Mouse (Mus musculus): ENCODE measurements around the gene Ccdc107. TPM values are rescaled to one million over a fixed set of nuclear protein-coding genes. Genes with fewer than 3 reads are reported as not detected.

Gene Ccdc107
- polyA plus RNA-seq, 1 experiment from 2014 or later = 73.6 TPM

DNA sequence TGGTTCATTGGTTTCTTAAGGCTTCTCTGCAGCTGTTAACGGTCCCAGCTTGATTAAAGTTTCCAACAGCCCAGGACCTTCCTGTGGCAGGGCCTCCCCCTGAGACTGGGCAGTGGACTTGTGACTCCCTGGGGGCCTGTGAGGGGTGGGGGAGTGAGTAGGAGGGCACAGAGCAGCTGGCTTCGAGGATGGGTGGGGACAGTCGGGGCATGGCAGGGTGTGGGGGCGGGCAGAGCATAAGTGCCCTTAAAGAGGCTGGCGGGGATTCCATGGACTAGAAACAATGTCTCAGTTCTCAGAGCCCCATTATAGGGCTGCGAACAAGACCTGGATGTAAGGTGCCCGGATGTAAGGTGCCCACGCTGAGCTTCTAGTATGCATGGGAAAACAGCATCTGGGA is 35.6 kb upstream of the Ccdc107 start:
- Histone ChIP-seq H3K9ac (ENCODE audit: low read depth, low read length) (no peak overlapping the region), H3K4me2 (no peak overlapping the region), H3K27ac (ENCODE audit: low read depth, low read length) (no peak overlapping the region), H3K4me1 (ENCODE audit: control insufficient read depth, insufficient read depth, low read length) (0 out of 2 replicates have a peak, but pooled peaks cover 5% of the 10 kb centered on the region), H3K36me3 (ENCODE audit: control insufficient read depth, insufficient read depth, low read length) (no peaks in the 10 kb centered on the region), H3K9me3 (replicated peaks; ENCODE audit: control insufficient read depth, low read length) (no peaks in the 10 kb centered on the region), H3K27me3 (ENCODE audit: control insufficient read depth, insufficient read depth, low read length) (peaks cover 36% of the 10 kb centered on the region), H3K4me3 (ENCODE audit: low read depth, low read length) (no peak overlapping the region)
- 15% methylated on average over 8 of the region's 8 CpGs for WGBS (ENCODE audit: insufficient replicate concordance)
- no peak for ATAC-seq (replicated peaks; ENCODE audit: insufficient number of reproducible peaks, low FRiP score, low TSS enrichment)

DNA sequence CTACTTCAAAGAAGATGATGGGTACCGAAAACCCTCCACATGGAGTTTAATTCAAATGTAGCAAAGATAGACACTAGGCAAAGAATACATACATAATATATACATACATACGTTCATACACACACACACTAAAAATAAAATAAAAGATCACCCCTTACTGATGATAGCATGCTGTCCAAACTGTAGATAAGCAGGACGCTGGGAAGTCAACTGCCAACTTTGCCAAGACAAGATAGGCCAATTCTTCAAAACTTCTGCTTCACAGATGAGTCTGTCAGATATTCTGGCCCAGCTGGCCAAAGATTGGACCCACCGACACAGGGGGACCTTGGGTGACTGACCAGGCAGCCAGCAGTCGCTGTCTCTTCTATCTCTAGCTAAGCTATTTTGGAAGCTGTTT is 29.6 kb upstream of the Ccdc107 start:
- no peak for ATAC-seq (replicated peaks; ENCODE audit: insufficient number of reproducible peaks, low FRiP score, low TSS enrichment)
- H3K27me3 ChIP-seq (ENCODE audit: control insufficient read depth, insufficient read depth, low read length) = no peaks in the 10 kb centered on the region
- H3K36me3 ChIP-seq (ENCODE audit: control insufficient read depth, insufficient read depth, low read length) = no peaks in the 10 kb centered on the region
- WGBS (ENCODE audit: insufficient replicate concordance) = 84% methylated on average over 5 of the region's 5 CpGs
- no peak overlapping the region for H3K27ac ChIP-seq (ENCODE audit: low read depth, low read length)
- H3K9ac ChIP-seq (ENCODE audit: low read depth, low read length) = no peak overlapping the region
- H3K4me2 ChIP-seq = no peak overlapping the region
- no peaks in the 10 kb centered on the region for H3K4me1 ChIP-seq (ENCODE audit: control insufficient read depth, insufficient read depth, low read length)
- no peaks in the 10 kb centered on the region for H3K9me3 ChIP-seq (replicated peaks; ENCODE audit: control insufficient read depth, low read length)
- no peak overlapping the region for H3K4me3 ChIP-seq (ENCODE audit: low read depth, low read length)

DNA sequence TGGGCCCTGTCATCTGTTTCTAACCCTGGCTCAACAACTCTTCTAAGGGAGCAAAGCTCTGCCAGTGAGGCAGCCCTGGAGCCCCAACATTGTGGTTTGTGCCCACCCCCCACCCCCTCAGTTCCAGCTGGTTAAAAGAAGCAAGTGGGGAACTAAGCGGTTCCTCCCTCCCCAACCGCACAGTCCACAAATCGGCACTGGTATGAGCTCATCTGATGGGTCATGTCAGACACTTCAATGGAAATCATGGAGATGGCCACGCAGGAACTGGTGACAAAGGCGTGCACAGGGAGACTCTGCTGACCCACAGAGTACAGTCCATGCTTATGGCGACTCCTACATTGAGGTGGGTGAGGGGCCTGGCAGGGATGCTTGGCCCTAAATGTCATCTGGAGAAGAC is 26.8 kb upstream of the Ccdc107 start:
- no peaks in the 10 kb centered on the region for H3K9me3 ChIP-seq (replicated peaks; ENCODE audit: control insufficient read depth, low read length)
- H3K27ac ChIP-seq (ENCODE audit: low read depth, low read length) = no peak overlapping the region
- H3K4me2 ChIP-seq = no peak overlapping the region
- ATAC-seq (replicated peaks; ENCODE audit: insufficient number of reproducible peaks, low FRiP score, low TSS enrichment) = no peak
- H3K4me3 ChIP-seq (ENCODE audit: low read depth, low read length) = no peak overlapping the region
- no peaks in the 10 kb centered on the region for H3K36me3 ChIP-seq (ENCODE audit: control insufficient read depth, insufficient read depth, low read length)
- H3K4me1 ChIP-seq (ENCODE audit: control insufficient read depth, insufficient read depth, low read length) = no peaks in the 10 kb centered on the region
- 81% methylated on average over 6 of the region's 6 CpGs for WGBS (ENCODE audit: insufficient replicate concordance)
- H3K9ac ChIP-seq (ENCODE audit: low read depth, low read length) = no peak overlapping the region
- H3K27me3 ChIP-seq (ENCODE audit: control insufficient read depth, insufficient read depth, low read length) = no peaks in the 10 kb centered on the region

DNA sequence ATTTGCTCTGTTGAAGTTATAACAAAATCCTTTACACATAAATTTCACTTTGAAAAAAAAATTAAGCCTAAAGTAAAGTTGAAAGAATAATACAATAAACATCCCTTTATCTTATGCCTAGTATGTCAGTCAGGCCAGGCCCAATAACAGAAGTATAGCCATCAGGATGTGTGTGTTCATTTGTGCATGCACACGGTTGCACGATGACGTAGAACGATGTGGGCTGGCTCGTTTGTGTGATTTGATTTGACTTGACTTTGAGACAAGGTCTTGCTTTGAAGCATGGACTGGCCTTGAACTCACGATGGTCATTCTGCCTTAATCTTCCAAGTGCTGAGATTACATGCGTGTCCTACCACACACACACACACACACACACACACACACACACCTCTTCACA is 25.8 kb upstream of the Ccdc107 start:
- Histone ChIP-seq H3K36me3 (ENCODE audit: control insufficient read depth, insufficient read depth, low read length) (no peaks in the 10 kb centered on the region), H3K4me3 (ENCODE audit: low read depth, low read length) (no peak overlapping the region), H3K27me3 (ENCODE audit: control insufficient read depth, insufficient read depth, low read length) (no peaks in the 10 kb centered on the region), H3K27ac (ENCODE audit: low read depth, low read length) (no peak overlapping the region), H3K9me3 (replicated peaks; ENCODE audit: control insufficient read depth, low read length) (no peaks in the 10 kb centered on the region), H3K4me1 (ENCODE audit: control insufficient read depth, insufficient read depth, low read length) (no peaks in the 10 kb centered on the region), H3K9ac (ENCODE audit: low read depth, low read length) (no peak overlapping the region), H3K4me2 (no peak overlapping the region)
- 80% methylated on average over 7 of the region's 7 CpGs for WGBS (ENCODE audit: insufficient replicate concordance)
- ATAC-seq (replicated peaks; ENCODE audit: insufficient number of reproducible peaks, low FRiP score, low TSS enrichment) = no peak

DNA sequence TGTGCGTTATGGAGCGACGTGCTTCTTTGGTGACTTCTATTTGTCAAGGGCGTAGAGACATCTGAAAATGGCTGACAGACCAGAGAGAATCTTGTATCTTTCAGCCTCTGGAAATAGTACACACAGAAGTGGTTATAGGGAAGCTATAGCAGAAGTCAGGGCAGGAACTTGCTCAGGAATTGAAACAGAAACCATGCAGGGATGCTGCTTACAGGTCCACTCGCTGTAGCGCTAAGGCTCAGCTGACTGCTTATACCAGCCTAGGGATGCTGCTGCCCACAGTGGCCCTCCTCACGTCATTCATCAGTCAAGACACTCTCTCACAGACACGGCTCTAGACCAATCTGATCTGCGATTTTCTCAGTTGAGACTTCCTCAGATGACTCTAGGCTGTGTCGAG is 22.4 kb upstream of the Ccdc107 start:
- 90% methylated on average over 10 of the region's 10 CpGs for WGBS (ENCODE audit: insufficient replicate concordance)
- H3K4me1 ChIP-seq (ENCODE audit: control insufficient read depth, insufficient read depth, low read length) = no peaks in the 10 kb centered on the region
- ATAC-seq (replicated peaks; ENCODE audit: insufficient number of reproducible peaks, low FRiP score, low TSS enrichment) = no peak

DNA sequence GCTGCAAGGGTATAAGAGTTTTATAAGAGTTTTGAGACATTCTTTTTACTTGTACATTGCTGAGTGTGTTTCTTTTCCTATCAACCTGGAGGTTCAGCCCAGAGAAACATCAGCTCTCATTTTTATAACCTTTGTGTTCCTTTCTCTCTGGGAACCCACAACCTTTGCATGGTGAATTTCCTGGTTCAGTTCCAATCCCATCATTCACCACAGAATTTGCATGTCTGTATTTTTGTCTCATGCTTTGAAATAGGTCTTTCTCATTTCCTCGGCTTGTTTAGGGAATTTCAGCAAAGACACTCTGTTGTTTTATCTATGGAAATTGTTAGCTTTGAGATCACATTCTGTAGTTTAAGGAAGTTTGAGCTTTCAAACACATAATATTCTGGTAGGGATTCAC is 19.1 kb upstream of the Ccdc107 start:
- Histone ChIP-seq H3K4me2 (no peak overlapping the region), H3K4me3 (ENCODE audit: low read depth, low read length) (no peak overlapping the region), H3K36me3 (ENCODE audit: control insufficient read depth, insufficient read depth, low read length) (no peaks in the 10 kb centered on the region), H3K27ac (ENCODE audit: low read depth, low read length) (no peak overlapping the region), H3K27me3 (ENCODE audit: control insufficient read depth, insufficient read depth, low read length) (no peaks in the 10 kb centered on the region), H3K4me1 (ENCODE audit: control insufficient read depth, insufficient read depth, low read length) (peaks cover 3% of the 10 kb centered on the region; the same call in 1 of the 2 replicates), H3K9me3 (replicated peaks; ENCODE audit: control insufficient read depth, low read length) (no peaks in the 10 kb centered on the region), H3K9ac (ENCODE audit: low read depth, low read length) (no peak overlapping the region)
- ATAC-seq (replicated peaks; ENCODE audit: insufficient number of reproducible peaks, low FRiP score, low TSS enrichment) = no peak
- 69% methylated on average over 1 of the region's 1 CpGs for WGBS (ENCODE audit: insufficient replicate concordance)

More for the DNA sequence above, 22.4 kb upstream of the Ccdc107 start:
- Histone ChIP-seq H3K27me3 (ENCODE audit: control insufficient read depth, insufficient read depth, low read length) (no peaks in the 10 kb centered on the region), H3K36me3 (ENCODE audit: control insufficient read depth, insufficient read depth, low read length) (no peaks in the 10 kb centered on the region), H3K9me3 (replicated peaks; ENCODE audit: control insufficient read depth, low read length) (no peaks in the 10 kb centered on the region), H3K4me3 (ENCODE audit: low read depth, low read length) (no peak overlapping the region), H3K27ac (ENCODE audit: low read depth, low read length) (no peak overlapping the region), H3K4me2 (no peak overlapping the region), H3K9ac (ENCODE audit: low read depth, low read length) (no peak overlapping the region)

DNA sequence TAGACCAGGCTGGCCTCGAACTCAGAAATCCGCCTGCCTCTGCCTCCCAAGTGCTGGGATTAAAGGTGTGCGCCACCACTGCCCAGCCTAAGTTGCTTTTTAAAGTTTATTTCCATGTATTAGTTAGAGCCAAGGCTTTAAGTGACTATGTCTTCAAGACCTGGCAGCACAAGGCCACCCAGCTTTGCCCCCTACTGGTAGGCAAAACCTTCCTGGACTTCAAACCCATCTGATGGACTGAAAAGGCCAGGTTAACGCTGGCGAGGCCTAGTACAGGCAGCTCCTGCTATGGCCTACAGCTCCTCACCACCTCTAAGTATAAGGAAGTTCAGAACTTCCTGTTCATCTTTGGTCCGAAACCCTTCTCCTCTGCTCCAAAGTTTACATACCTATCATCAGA is 16.1 kb upstream of the Ccdc107 start:
- H3K9me3 ChIP-seq (replicated peaks; ENCODE audit: control insufficient read depth, low read length) = no peaks in the 10 kb centered on the region
- no peaks in the 10 kb centered on the region for H3K27me3 ChIP-seq (ENCODE audit: control insufficient read depth, insufficient read depth, low read length)
- H3K4me1 ChIP-seq (ENCODE audit: control insufficient read depth, insufficient read depth, low read length) = peaks cover 3% of the 10 kb centered on the region; the same call in 1 of the 2 replicates
- no peak for ATAC-seq (replicated peaks; ENCODE audit: insufficient number of reproducible peaks, low FRiP score, low TSS enrichment)
- H3K27ac ChIP-seq (ENCODE audit: low read depth, low read length) = no peak overlapping the region
- no peak overlapping the region for H3K4me2 ChIP-seq
- H3K9ac ChIP-seq (ENCODE audit: low read depth, low read length) = 0 out of 2 replicates have a peak overlapping the region, but pooled peaks have one; percentile 16
- H3K4me3 ChIP-seq (ENCODE audit: low read depth, low read length) = no peak overlapping the region
- no peaks in the 10 kb centered on the region for H3K36me3 ChIP-seq (ENCODE audit: control insufficient read depth, insufficient read depth, low read length)
- WGBS (ENCODE audit: insufficient replicate concordance) = 78% methylated on average over 5 of the region's 6 CpGs

DNA sequence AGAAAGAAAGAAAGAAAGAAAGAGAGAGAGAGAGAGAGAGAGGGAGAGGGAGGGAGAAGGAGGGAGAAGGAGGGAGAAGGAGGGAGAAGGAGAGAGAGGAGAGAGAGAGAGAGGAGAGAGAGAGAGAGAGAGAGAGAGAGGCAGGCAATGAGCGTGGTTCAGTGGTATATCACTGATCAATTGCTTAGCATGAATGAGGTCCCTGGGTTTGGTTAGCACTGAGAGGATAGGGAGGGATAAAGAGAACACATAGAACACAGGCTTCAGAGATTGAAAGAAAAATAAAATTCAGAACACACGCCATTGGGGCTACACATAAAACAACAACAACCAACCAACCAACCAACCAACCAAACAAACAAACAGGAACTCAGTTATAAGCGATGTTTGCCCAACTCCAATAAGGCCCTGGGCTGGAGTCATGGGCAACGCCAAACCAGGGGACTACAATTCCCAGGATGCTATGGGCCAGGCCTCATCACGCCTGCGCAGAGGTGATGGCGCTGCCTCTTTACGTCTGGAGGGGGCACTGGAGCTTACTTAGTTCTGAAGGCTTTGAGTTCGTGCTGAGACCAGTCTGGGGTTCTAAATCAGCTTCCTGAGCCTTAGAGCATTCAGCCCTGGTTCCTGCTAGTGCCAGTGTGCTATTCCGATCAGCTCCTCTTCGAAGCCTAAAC is 14.7 kb upstream of the Ccdc107 start:
- ATAC-seq (replicated peaks; ENCODE audit: insufficient number of reproducible peaks, low FRiP score, low TSS enrichment) = peak; percentile 86
- Histone ChIP-seq H3K4me1 (ENCODE audit: control insufficient read depth, insufficient read depth, low read length) (peaks cover 3% of the 10 kb centered on the region; the same call in 1 of the 2 replicates), H3K4me3 (ENCODE audit: low read depth, low read length) (peak overlapping the region; percentile 37), H3K9me3 (replicated peaks; ENCODE audit: control insufficient read depth, low read length) (no peaks in the 10 kb centered on the region), H3K27me3 (ENCODE audit: control insufficient read depth, insufficient read depth, low read length) (no peaks in the 10 kb centered on the region), H3K27ac (ENCODE audit: low read depth, low read length) (no peak overlapping the region), H3K4me2 (peak overlapping the region; percentile 65), H3K36me3 (ENCODE audit: control insufficient read depth, insufficient read depth, low read length) (no peaks in the 10 kb centered on the region), H3K9ac (ENCODE audit: low read depth, low read length) (peak overlapping the region; percentile 44)
- WGBS (ENCODE audit: insufficient replicate concordance) = 18% methylated on average over 11 of the region's 11 CpGs

DNA sequence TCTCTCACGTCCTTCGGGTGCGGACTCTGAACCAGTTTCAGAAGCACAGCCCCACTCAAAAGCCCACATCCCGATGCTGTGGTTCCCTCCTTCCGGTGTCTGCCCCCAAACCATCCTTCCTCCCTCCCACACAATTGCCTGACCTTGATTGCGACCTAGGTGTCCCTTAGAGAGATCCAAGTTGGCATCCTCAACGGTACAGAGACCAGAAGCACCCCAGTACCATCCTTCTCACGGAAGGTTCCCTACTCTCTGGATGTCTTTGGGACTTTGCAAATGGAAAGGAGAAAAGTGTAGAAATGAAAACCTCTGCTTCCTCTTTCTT is 14.2 kb upstream of the Ccdc107 start:
- Histone ChIP-seq H3K9ac (ENCODE audit: low read depth, low read length) (peak overlapping the region; percentile 44), H3K27ac (ENCODE audit: low read depth, low read length) (no peak overlapping the region)
- ATAC-seq (replicated peaks; ENCODE audit: insufficient number of reproducible peaks, low FRiP score, low TSS enrichment) = no peak; the same call in 1 of the 2 replicates

More for the DNA sequence above, 14.2 kb upstream of the Ccdc107 start:
- H3K9me3 ChIP-seq (replicated peaks; ENCODE audit: control insufficient read depth, low read length) = no peaks in the 10 kb centered on the region
- H3K27me3 ChIP-seq (ENCODE audit: control insufficient read depth, insufficient read depth, low read length) = no peaks in the 10 kb centered on the region
- H3K4me2 ChIP-seq = peak overlapping the region; percentile 65
- H3K4me3 ChIP-seq (ENCODE audit: low read depth, low read length) = peak overlapping the region; percentile 37
- 53% methylated on average over 8 of the region's 8 CpGs for WGBS (ENCODE audit: insufficient replicate concordance)
- no peaks in the 10 kb centered on the region for H3K36me3 ChIP-seq (ENCODE audit: control insufficient read depth, insufficient read depth, low read length)
- peaks cover 3% of the 10 kb centered on the region; the same call in 1 of the 2 replicates for H3K4me1 ChIP-seq (ENCODE audit: control insufficient read depth, insufficient read depth, low read length)

Data from heart, embryonic 11.5 days (tissue).